Mouse (Mus musculus) kidney, adult 2 months (tissue): Measurements from ENCODE around the gene Luc7l.

Source experiments
- CTCF ChIP-seq: fragments of 200-500 bp; conservative IDR thresholded peaks from 2 replicates; pipeline ENCODE4 v1.5.1; 2011; ENCODE audit warnings: low read depth, mild to moderate bottlenecking, control low read depth, low read length, moderate library complexity, mixed read lengths; ENCODE audit not compliant: insufficient read depth, insufficient read length
- POLR2A ChIP-seq: fragments of 200-500 bp; IDR thresholded peaks from one replicate; pipeline ENCODE4 v1.6.1; 2011; ENCODE audit warnings: low read depth, low read length, control low read depth

GRCm38 (mm10) chr17:26235077-26235815 lies 17.4 kb upstream of the Luc7l start:
- TF ChIP-seq POLR2A = no peak
- no peak for TF ChIP-seq CTCF
